Mouse (Mus musculus): ENCODE data around the gene Flot2. TPM values are rescaled to one million over a fixed set of nuclear protein-coding genes. Genes with fewer than 3 reads are reported as not detected.

The Flot2 gene
- total RNA-seq, 2 experiments from 2014 or later: 54.8 to 55.7 TPM

- DNase-seq: no peak
These were observed 64.4 kb downstream of the Flot2 start for GRCm38 (mm10) chr11:78102142-78102541.

GRCm38 (mm10) chr11:78102958-78103747 is 65.4 kb downstream of the Flot2 start:
- no peak for DNase-seq

GRCm38 (mm10) chr11:78104501-78104900 is 66.8 kb downstream of the Flot2 start:
- DNase-seq: no peak

Small RNAs within 50 kb of the gene (microRNA-seq; reads per million reads assigned to microRNA genes)
- gene Mir144 (ENCODE audit: borderline replicate concordance in 2 of 2) (98.7 to 164 reads per million in 2 experiments), gene Mir451a (ENCODE audit: borderline replicate concordance in 2 of 2) (0 reads per million in 2 experiments), gene Mir451b (ENCODE audit: borderline replicate concordance in 2 of 2) (0 reads per million in 2 experiments)

Other genes starting within 250 kb of the Flot2 start
- gene Pipox, start 143.8 kb upstream of the Flot2 start, total RNA-seq (2021): under 1 TPM in 1 of 2 experiments, not detected in 1; 0.16 TPM
- under 1 TPM in 1 of 2 experiments, not detected in 1; 0.16 TPM for gene Sez6, start 107.1 kb upstream of the Flot2 start, total RNA-seq (2021)
- 10 to 100 TPM; 14.2 to 18.2 TPM for gene Phf12, start 55.2 kb upstream of the Flot2 start, total RNA-seq (2021)
- gene Dhrs13, start 5.7 kb upstream of the Flot2 start, total RNA-seq (2021): 1 to 10 TPM in 1 of 2 experiments, under 1 TPM in 1; 0.59 to 1.1 TPM
- 10 to 100 TPM; 19.3 to 20.6 TPM for gene Eral1, start 42.5 kb downstream of the Flot2 start, total RNA-seq (2021)
- 1 to 10 TPM; 5.4 to 5.8 TPM for gene Fam222b, start 56.7 kb downstream of the Flot2 start, total RNA-seq (2021)
- 1 to 10 TPM; 2.9 to 4.0 TPM for gene Traf4, start 127.7 kb downstream of the Flot2 start, total RNA-seq (2021)
- 1 to 10 TPM in 1 of 2 experiments, under 1 TPM in 1; 0.99 to 1.2 TPM for gene Nek8, start 138.7 kb downstream of the Flot2 start, total RNA-seq (2021)
- 1 to 10 TPM; 1.9 to 2.4 TPM for gene Tlcd1, start 138.8 kb downstream of the Flot2 start, total RNA-seq (2021)
- gene Rpl23a, start 145.7 kb downstream of the Flot2 start, total RNA-seq (2021): 100 to 1,000 TPM; 715 to 745 TPM
- gene Rab34, start 150.5 kb downstream of the Flot2 start, total RNA-seq (2021): 1 to 10 TPM; 5.0 to 7.3 TPM
- 1 to 10 TPM in 1 of 2 experiments, under 1 TPM in 1; 0.28 to 1.3 TPM for gene Proca1, start 155.5 kb downstream of the Flot2 start, total RNA-seq (2021)
- 10 to 100 TPM; 37.4 to 47.4 TPM for gene Sdf2, start 207.8 kb downstream of the Flot2 start, total RNA-seq (2021)
- gene Supt6, start 208.1 kb downstream of the Flot2 start, total RNA-seq (2021): 10 to 100 TPM; 22.2 to 22.6 TPM
- 100 to 1,000 TPM; 206 to 226 TPM for gene 2610507B11Rik, start 223.8 kb downstream of the Flot2 start, total RNA-seq (2021)

All from gastrocnemius, postnatal 25 days (tissue).